Mouse (Mus musculus): ENCODE measurements around the gene Trappc6a.
"Not testable (repeated sequence)": the region's sequence is repeated elsewhere in the genome, so short reads cannot be mapped to it uniquely, and the experiment has no call there.

The Trappc6a gene

GRCm38 (mm10) chr7:19489525-19489924, 18.7 kb upstream of the Trappc6a start:
- no peak for DNase-seq (ENCODE audit: low spot score)

- DNase-seq (ENCODE audit: low spot score) = no peak
These were observed 16.5 kb upstream of the Trappc6a start for GRCm38 (mm10) chr7:19491731-19492130.

GRCm38 (mm10) chr7:19494751-19495474, 13.3 kb upstream of the Trappc6a start:
- DNase-seq (ENCODE audit: low spot score) = no peak

GRCm38 (mm10) chr7:19495521-19496213, 12.5 kb upstream of the Trappc6a start:
- no peak for DNase-seq (ENCODE audit: low spot score)

- no peak for DNase-seq (ENCODE audit: low spot score)
These were observed 12.0 kb upstream of the Trappc6a start for GRCm38 (mm10) chr7:19496214-19496555.

- peak; percentile 16 for DNase-seq (ENCODE audit: low spot score)
These were observed 9.9 kb upstream of the Trappc6a start for GRCm38 (mm10) chr7:19498326-19498725.

GRCm38 (mm10) chr7:19500420-19501363, 7.5 kb upstream of the Trappc6a start:
- no peak for DNase-seq (ENCODE audit: low spot score)

GRCm38 (mm10) chr7:19501658-19502057, 6.5 kb upstream of the Trappc6a start:
- DNase-seq (ENCODE audit: low spot score) = no peak

- DNase-seq (ENCODE audit: low spot score) = peak; percentile 72
These were observed 4.6 kb upstream of the Trappc6a start for GRCm38 (mm10) chr7:19503481-19504068.

- peak; percentile 11 for DNase-seq (ENCODE audit: low spot score)
These were observed 1.9 kb upstream of the Trappc6a start for GRCm38 (mm10) chr7:19506326-19506725.

- no peak for DNase-seq (ENCODE audit: low spot score)
These were observed 1.1 kb upstream of the Trappc6a start for GRCm38 (mm10) chr7:19506969-19507611.

- no peak for DNase-seq (ENCODE audit: low spot score)
These were observed 598 bp upstream of the Trappc6a start for GRCm38 (mm10) chr7:19507612-19507981.

GRCm38 (mm10) chr7:19508924-19509568, 851 bp downstream of the Trappc6a start:
- no peak for DNase-seq (ENCODE audit: low spot score)

- DNase-seq (ENCODE audit: low spot score) = no peak
These were observed 1.6 kb downstream of the Trappc6a start for GRCm38 (mm10) chr7:19509786-19510185.

GRCm38 (mm10) chr7:19511934-19512333, 3.7 kb downstream of the Trappc6a start:
- DNase-seq (ENCODE audit: low spot score) = not testable (repeated sequence)

GRCm38 (mm10) chr7:19512353-19512752, 4.2 kb downstream of the Trappc6a start:
- DNase-seq (ENCODE audit: low spot score) = no peak

GRCm38 (mm10) chr7:19517652-19518365, 9.6 kb downstream of the Trappc6a start, which contains the start of gene Nkpd1:
Nkpd1 (plus strand) TSS chr7:19517838.
- no peak for DNase-seq (ENCODE audit: low spot score)

GRCm38 (mm10) chr7:19520032-19520431, 11.8 kb downstream of the Trappc6a start:
- DNase-seq (ENCODE audit: low spot score) = no peak

GRCm38 (mm10) chr7:19523017-19523756, 15.0 kb downstream of the Trappc6a start:
- DNase-seq (ENCODE audit: low spot score) = no peak
